Mouse (Mus musculus): Measurements from ENCODE around the gene Col23a1.

The Col23a1 gene

GRCm38 (mm10) chr11:51584057-51584430 lies 294.3 kb downstream of the Col23a1 start:
- DNase-seq (ENCODE audit: extremely low spot score, low read depth, low spot score), result no peak

- DNase-seq (ENCODE audit: extremely low spot score, low read depth, low spot score), result peak; percentile 88
Measured at GRCm38 (mm10) chr11:51584431-51585248, 294.9 kb downstream of the Col23a1 start, which contains the start of gene Phykpl. TSS of gene Phykpl (plus strand) at chr11:51584757.

- no peak for DNase-seq (ENCODE audit: extremely low spot score, low read depth, low spot score)
Measured at GRCm38 (mm10) chr11:51585608-51586252, 296.0 kb downstream of the Col23a1 start.

GRCm38 (mm10) chr11:51586411-51586810 lies 296.7 kb downstream of the Col23a1 start:
- DNase-seq (ENCODE audit: extremely low spot score, low read depth, low spot score), result no peak

- no peak for DNase-seq (ENCODE audit: extremely low spot score, low read depth, low spot score)
Measured at GRCm38 (mm10) chr11:51587059-51587458, 297.3 kb downstream of the Col23a1 start.

- DNase-seq (ENCODE audit: extremely low spot score, low read depth, low spot score), result no peak
Measured at GRCm38 (mm10) chr11:51588833-51589232, 299.1 kb downstream of the Col23a1 start.

GRCm38 (mm10) chr11:51590002-51590401 lies 300.3 kb downstream of the Col23a1 start:
- DNase-seq (ENCODE audit: extremely low spot score, low read depth, low spot score), result no peak

- no peak for DNase-seq (ENCODE audit: extremely low spot score, low read depth, low spot score)
Measured at GRCm38 (mm10) chr11:51591168-51591567, 301.4 kb downstream of the Col23a1 start.

- no peak for DNase-seq (ENCODE audit: extremely low spot score, low read depth, low spot score)
Measured at GRCm38 (mm10) chr11:51591915-51592314, 302.2 kb downstream of the Col23a1 start.

- DNase-seq (ENCODE audit: extremely low spot score, low read depth, low spot score), result no peak
Measured at GRCm38 (mm10) chr11:51593368-51593767, 303.6 kb downstream of the Col23a1 start.

- no peak for DNase-seq (ENCODE audit: extremely low spot score, low read depth, low spot score)
Measured at GRCm38 (mm10) chr11:51593849-51594248, 304.1 kb downstream of the Col23a1 start.

- no peak for DNase-seq (ENCODE audit: extremely low spot score, low read depth, low spot score)
Measured at GRCm38 (mm10) chr11:51594715-51595350, 305.1 kb downstream of the Col23a1 start.

GRCm38 (mm10) chr11:51595459-51596083 lies 305.9 kb downstream of the Col23a1 start:
- no peak for DNase-seq (ENCODE audit: extremely low spot score, low read depth, low spot score)

- no peak for DNase-seq (ENCODE audit: extremely low spot score, low read depth, low spot score)
Measured at GRCm38 (mm10) chr11:51597553-51597952, 307.8 kb downstream of the Col23a1 start.

- DNase-seq (ENCODE audit: extremely low spot score, low read depth, low spot score), result no peak
Measured at GRCm38 (mm10) chr11:51602253-51602652, 312.5 kb downstream of the Col23a1 start.

- no peak for DNase-seq (ENCODE audit: extremely low spot score, low read depth, low spot score)
Measured at GRCm38 (mm10) chr11:51605602-51606446, 316.1 kb downstream of the Col23a1 start.

- peak; percentile 93 for DNase-seq (ENCODE audit: extremely low spot score, low read depth, low spot score)
Measured at GRCm38 (mm10) chr11:51606447-51607095, 316.9 kb downstream of the Col23a1 start, which contains the start of gene Hnrnpab. TSS of gene Hnrnpab (minus strand) at chr11:51606847.

- no peak for DNase-seq (ENCODE audit: extremely low spot score, low read depth, low spot score)
Measured at GRCm38 (mm10) chr11:51607096-51607738, 317.5 kb downstream of the Col23a1 start.

GRCm38 (mm10) chr11:51609266-51609909 lies 319.7 kb downstream of the Col23a1 start:
- no peak for DNase-seq (ENCODE audit: extremely low spot score, low read depth, low spot score)

Measured in hindlimb bud, embryonic 11.5 days (tissue).